Mouse (Mus musculus): ENCODE measurements around the gene Pde2a.

DNA sequence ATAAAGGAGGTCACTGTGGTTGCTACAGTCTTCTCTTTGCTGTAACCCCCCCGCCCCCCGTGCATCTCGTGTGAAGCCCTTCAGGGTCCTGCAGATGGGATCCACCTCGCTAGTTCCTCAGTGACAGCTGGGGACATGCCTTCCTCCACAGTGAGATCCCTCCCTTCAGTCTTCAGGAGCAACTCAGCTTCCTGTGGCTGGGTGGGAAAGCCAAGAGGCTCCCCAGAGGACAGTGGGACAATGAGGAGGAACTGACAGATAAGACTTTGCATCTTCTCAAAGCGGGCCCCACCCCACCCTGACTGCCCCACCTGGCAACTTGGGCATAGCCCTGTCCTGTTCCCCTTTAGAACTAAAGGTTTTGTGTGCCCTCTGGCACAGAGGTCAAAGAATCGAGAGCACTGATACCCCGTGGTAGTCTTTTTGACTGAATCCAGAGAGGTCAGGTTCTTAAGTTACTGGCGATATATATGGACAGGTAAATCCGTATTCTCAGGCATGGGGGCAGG, 37.9 kb downstream of the Pde2a start:
- TF ChIP-seq CTCF (IDR thresholded peaks at IDR 0.05) = no peak
- TF ChIP-seq POLR2A (IDR thresholded peaks at IDR 0.05; ENCODE audit: insufficient read depth, low read depth, low read length) = no peak
- TF ChIP-seq EP300 (IDR thresholded peaks at IDR 0.05; ENCODE audit: insufficient read depth, low read depth, low read length) = 0 out of 2 replicates have a peak, but pooled peaks have one; percentile 34
